Mouse (Mus musculus): Measurements from ENCODE around the gene Anxa3.

DNA sequence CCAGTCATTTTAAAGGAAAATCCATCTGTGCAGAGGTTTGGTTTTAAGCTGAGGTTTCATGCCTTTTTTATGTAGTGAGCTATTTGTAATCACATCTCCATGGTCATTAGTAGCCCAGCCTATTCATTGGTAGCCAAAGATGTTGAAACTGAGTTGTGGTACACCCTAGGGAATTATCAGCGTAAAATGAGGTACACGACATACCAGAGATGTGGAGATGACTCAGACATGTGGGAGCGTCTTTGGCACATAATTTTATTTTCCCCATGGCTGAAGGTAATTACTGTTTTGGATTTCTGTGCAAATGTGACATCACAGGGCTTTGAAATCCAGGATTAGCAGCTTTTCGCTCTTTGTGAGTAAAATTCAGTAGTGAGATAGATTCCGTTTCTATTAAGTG lies 41.2 kb downstream of the Anxa3 start:
- no peak for TF ChIP-seq POLR2AphosphoS2 (IDR thresholded peaks at IDR 0.05; ENCODE audit: low read length)
- no peak for TF ChIP-seq TCF12 (IDR thresholded peaks at IDR 0.05; ENCODE audit: low read depth, low read length)
- TF ChIP-seq MAFK (IDR thresholded peaks at IDR 0.05; ENCODE audit: borderline replicate concordance, low read depth, low read length): no peak
- no peak for TF ChIP-seq UBTF (IDR thresholded peaks at IDR 0.05; ENCODE audit: borderline replicate concordance, insufficient read depth, low read depth, low read length)
- TF ChIP-seq EP300 (IDR thresholded peaks at IDR 0.05; ENCODE audit: low read depth in 1 of 2, low read length in 2 of 2): no peak
- TF ChIP-seq ZKSCAN1 (IDR thresholded peaks at IDR 0.05; ENCODE audit: low read depth, low read length): no peak
- TF ChIP-seq SMC3 (IDR thresholded peaks at IDR 0.05; ENCODE audit: low read depth, low read length): no peak
